Mouse (Mus musculus) intestine, postnatal 0 days (tissue): ENCODE data around the gene Slc25a22. TPM values are rescaled to one million over a fixed set of nuclear protein-coding genes. Genes with fewer than 3 reads are reported as not detected.

ENCODE experiments used
- ATAC-seq: fragments of 200-750 bp; cut with Nextera tagmentation; 2 replicates; pipeline ENCODE4 v1.8.0; 2017; ENCODE audit warnings: mild to moderate bottlenecking, moderate TSS enrichment, moderate library complexity
- H3K27ac ChIP-seq: fragments of 300-500 bp; sonication (generic); 2 replicates; pipeline ENCODE4 v1.5.1; 2014; ENCODE audit warnings: mild to moderate bottlenecking, low read depth, low read length, moderate library complexity
- H3K27me3 ChIP-seq: fragments of 300-500 bp; sonication (generic); replicated peaks from 2 replicates; pipeline ENCODE4 v1.6.1; 2014; ENCODE audit warnings: low read length, mixed read lengths; ENCODE audit not compliant: control insufficient read depth, insufficient read depth
- H3K36me3 ChIP-seq: fragments of 300-500 bp; sonication (generic); 2 replicates; pipeline ENCODE4 v1.6.1; 2014; ENCODE audit warnings: mild to moderate bottlenecking, moderate library complexity; ENCODE audit not compliant: control insufficient read depth, insufficient read depth
- H3K4me1 ChIP-seq: fragments of 300-500 bp; sonication (generic); replicated peaks from 2 replicates; pipeline ENCODE4 v1.6.1; 2014; ENCODE audit warnings: antibody characterized with exemption, low read length, mixed read lengths; ENCODE audit not compliant: control insufficient read depth, insufficient read depth
- H3K4me2 ChIP-seq: fragments of 300-500 bp; sonication (generic); replicated peaks from 2 replicates; pipeline ENCODE4 v1.6.1; 2014; ENCODE audit warnings: low read depth, mild to moderate bottlenecking, moderate library complexity
- H3K4me3 ChIP-seq: fragments of 300-500 bp; sonication (generic); 2 replicates; pipeline ENCODE4 v1.5.1; 2014; ENCODE audit warnings: low read depth, low read length
- H3K9ac ChIP-seq: fragments of 300-500 bp; sonication (generic); 2 replicates; pipeline ENCODE4 v1.6.1; 2014; ENCODE audit warnings: mild to moderate bottlenecking, low read depth, low read length
- H3K9me3 ChIP-seq: fragments of 300-500 bp; sonication (generic); 2 replicates; pipeline ENCODE4 v1.6.1; 2016; ENCODE audit warnings: mixed run types; ENCODE audit not compliant: control insufficient read depth
- CTCF ChIP-seq: sonication (generic); IDR thresholded peaks from 2 replicates; pipeline ENCODE4 v1.5.1; 2016; ENCODE audit warnings: low read depth, mild to moderate bottlenecking, control low read depth, antibody characterized with exemption, moderate library complexity
- WGBS: fragments of 180-500 bp; shearing (Covaris S2); extraction: QIAGEN DNeasy Blood & Tissue Kit; methylation state at CpG from one replicate; pipeline ENCODE4 v1.1.7; 2014; 5-methylcytosine and 5-hydroxymethylcytosine counted together
- polyA plus RNA-seq: library from polyadenylated mRNA; unstranded; fragments of >200 nt; fragmentation: Nextera tagmentation; extraction: Ambion mirVana; gene quantifications from 2 replicates; pipeline ENCODE4 v1.2.1, GENCODE M21; 2015

Slc25a22 gene
- polyA plus RNA-seq, 1 experiment from 2014 or later = 67.7 TPM

DNA sequence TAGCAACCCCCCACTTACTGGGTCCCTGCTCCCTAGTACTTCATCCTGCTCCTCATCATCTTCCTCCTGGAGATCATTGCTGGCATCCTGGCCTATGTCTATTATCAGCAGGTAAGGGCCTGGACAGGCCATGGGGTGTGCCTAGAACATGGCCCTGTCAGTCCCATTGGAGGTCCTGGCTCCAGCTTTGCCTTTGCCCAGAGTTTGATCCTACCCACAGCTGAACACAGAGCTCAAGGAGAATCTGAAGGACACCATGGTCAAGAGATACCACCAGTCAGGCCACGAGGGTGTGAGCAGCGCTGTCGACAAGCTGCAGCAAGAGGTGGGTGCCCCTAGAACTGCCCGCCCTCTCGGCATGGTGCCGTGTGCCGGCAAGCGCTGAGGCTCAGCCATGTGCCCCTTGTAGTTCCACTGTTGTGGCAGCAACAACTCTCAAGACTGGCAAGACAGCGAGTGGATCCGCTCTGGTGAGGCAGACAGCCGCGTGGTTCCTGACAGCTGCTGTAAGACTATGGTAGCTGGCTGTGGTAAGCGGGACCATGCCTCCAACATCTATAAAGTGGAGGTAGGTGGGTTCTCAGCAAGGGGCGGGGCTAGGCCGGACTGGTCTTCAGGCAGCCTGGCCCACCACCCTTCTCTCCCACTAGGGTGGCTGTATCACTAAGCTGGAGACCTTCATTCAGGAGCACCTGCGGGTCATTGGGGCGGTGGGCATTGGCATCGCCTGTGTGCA, 32.4 kb upstream of the Slc25a22 start:
- no peak overlapping the region for H3K9ac ChIP-seq
- no peak overlapping the region for H3K4me3 ChIP-seq
- WGBS = 93% methylated on average over 18 of the region's 18 CpGs
- no peak for ATAC-seq
- 0 out of 2 replicates have a peak, but pooled peaks cover under 1% of the 10 kb centered on the region for H3K27me3 ChIP-seq
- H3K36me3 ChIP-seq = peaks cover 31% of the 10 kb centered on the region
- peaks cover 20% of the 10 kb centered on the region for H3K4me1 ChIP-seq
- TF ChIP-seq CTCF = no peak
- H3K9me3 ChIP-seq = no peaks in the 10 kb centered on the region
- H3K4me2 ChIP-seq = no peak overlapping the region
- H3K27ac ChIP-seq = peak overlapping the region; percentile 73; the same call in 1 of the 2 replicates

DNA sequence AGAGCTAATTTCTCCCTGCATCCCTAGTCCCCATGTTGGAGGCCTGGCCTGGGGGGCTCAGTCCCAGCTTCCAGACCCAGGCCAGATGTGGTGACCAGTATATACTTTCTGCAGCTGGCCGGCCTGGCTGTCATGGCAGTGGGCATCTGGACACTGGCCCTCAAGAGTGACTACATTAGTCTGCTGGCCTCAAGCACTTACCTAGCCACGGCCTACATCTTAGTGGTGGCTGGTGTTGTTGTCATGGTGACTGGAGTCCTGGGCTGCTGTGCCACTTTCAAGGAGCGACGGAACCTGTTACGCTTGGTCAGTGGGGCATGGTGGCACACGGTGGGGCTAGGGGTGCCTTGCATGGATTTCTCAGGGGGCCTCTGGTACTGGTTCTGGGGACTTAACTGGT, 31.7 kb upstream of the Slc25a22 start:
- no peak for ATAC-seq

DNA sequence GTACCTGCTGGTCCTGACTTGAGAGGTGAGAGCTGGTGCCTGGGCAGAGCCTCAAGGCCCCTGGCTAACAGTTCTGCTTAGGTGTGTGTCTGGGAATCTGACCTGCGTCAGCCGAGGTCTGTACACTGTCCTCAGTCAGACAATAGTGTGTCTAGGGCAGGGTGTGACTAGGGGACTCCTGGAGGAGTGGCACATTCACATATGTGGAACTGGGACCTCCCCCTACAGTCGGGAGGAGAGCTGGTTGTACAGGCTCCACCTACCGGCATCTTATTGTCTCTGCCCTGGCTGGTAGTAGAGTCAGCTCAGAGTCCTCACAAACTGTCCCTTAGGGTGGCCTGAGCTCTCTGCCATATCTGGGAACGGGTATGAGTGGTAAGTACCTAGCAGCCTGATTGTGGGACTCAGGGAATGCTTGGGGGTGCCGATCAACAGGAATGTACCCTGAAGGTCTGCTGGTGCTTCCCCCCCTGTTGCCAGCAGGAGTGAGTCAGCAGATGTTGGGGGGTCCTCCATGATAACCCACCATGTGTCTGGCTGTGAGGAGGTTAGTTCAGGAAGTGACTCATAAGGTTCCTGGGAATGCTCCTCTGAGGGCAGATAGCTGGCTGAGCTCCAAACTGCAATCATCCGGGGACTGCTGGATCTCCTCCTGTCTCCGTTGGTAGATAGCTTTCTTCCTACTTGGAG, 31.0 kb upstream of the Slc25a22 start:
- 3% methylated on average over 8 of the region's 8 CpGs for WGBS
- TF ChIP-seq CTCF = peak; percentile 75
- Histone ChIP-seq H3K9me3 (no peaks in the 10 kb centered on the region), H3K9ac (peak overlapping the region; percentile 67), H3K4me3 (peak overlapping the region; percentile 66), H3K27me3 (peaks cover 11% of the 10 kb centered on the region), H3K4me2 (peak overlapping the region; percentile 80), H3K27ac (peak overlapping the region; percentile 73), H3K36me3 (peaks cover 31% of the 10 kb centered on the region), H3K4me1 (peaks cover 14% of the 10 kb centered on the region)
- ATAC-seq = peak; percentile 69

More for the DNA sequence above, 31.7 kb upstream of the Slc25a22 start:
- Histone ChIP-seq H3K27me3 (peaks cover 8% of the 10 kb centered on the region), H3K4me1 (peaks cover 18% of the 10 kb centered on the region), H3K9ac (peak overlapping the region; percentile 26; the same call in 1 of the 2 replicates), H3K27ac (peak overlapping the region; percentile 73), H3K4me3 (peak overlapping the region; percentile 66; the same call in 1 of the 2 replicates), H3K9me3 (no peaks in the 10 kb centered on the region), H3K4me2 (peak overlapping the region; percentile 80), H3K36me3 (peaks cover 31% of the 10 kb centered on the region)
- 83% methylated on average over 6 of the region's 6 CpGs for WGBS
- TF ChIP-seq CTCF = no peak

DNA sequence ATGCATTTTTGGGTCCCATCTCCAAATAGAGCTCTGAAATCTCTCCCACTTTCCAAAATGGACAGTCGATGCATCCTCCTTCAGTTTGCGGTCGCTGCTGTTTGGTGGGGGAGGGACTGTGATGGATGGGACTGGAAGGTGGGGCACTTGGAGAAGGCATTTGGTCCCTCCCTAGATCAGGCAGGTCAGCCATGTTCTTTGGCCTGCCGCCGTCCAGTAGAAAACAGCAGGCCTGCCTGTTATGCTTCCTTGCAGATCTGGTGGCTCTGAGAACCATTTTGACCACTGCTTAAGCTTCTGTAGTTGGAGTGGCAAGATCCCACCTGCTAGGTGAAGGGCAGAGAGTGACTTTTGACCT, 30.5 kb upstream of the Slc25a22 start:
- no peak for TF ChIP-seq CTCF

DNA sequence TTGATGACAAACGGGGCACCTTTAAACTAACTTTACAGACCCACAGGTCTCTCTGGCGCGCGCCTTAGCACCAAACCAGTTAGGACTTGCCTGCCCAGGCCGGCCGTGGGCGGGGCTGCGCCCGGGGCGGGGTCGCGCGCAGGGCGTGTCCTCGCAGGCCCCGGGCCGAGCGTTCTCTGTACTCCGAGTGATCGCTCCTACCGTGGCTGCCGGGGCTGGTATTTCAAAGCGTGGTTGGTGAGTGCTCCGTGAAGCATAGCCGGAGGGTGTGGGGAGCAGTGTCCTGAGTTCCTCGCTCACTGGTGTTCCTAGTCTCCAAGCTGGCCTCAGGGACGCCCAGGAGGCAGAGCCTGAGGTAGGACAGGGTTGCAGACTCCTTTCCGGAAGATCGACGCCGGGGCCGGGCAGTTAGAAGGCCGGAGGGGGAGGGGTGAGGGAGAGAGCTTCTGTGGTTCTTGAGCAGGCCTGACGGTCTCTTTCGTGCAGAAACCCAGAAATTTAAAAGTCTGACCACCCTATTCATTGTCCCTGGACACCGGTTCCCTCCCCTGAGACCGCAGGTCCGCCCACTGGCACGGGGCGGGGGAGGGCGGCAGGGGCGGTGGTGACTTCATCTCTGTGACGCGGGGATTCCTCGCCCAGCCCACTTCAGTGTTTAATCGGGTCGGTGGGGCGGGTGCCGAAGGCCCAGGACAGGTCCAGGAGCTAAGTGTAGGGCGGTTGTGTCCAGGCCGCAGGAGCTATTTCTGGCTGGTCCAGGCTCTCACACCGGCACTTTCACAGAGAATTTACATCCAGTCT, 29.7 kb upstream of the Slc25a22 start, which contains the start of gene Cd151:
Gene Cd151 (plus strand): TSS at position 163 of the 801 bp plus-strand sequence.
- Histone ChIP-seq H3K4me1 (peaks cover 14% of the 10 kb centered on the region), H3K27ac (peak within 1 kb of the TSS; percentile 73)
- WGBS = 1% methylated on average over 47 of the region's 52 CpGs

More for the DNA sequence above, 30.5 kb upstream of the Slc25a22 start:
- H3K36me3 ChIP-seq = peaks cover 31% of the 10 kb centered on the region
- peak overlapping the region; percentile 67 for H3K9ac ChIP-seq
- H3K27ac ChIP-seq = peak overlapping the region; percentile 73
- ATAC-seq = peak; percentile 5; the same call in 1 of the 2 replicates
- peak overlapping the region; percentile 66 for H3K4me3 ChIP-seq
- H3K9me3 ChIP-seq = no peaks in the 10 kb centered on the region
- H3K27me3 ChIP-seq = peaks cover 11% of the 10 kb centered on the region
- 10% methylated on average over 5 of the region's 5 CpGs for WGBS
- peaks cover 14% of the 10 kb centered on the region for H3K4me1 ChIP-seq
- peak overlapping the region; percentile 80 for H3K4me2 ChIP-seq

More for the DNA sequence above, 29.7 kb upstream of the Slc25a22 start, which contains the start of gene Cd151:
- Histone ChIP-seq H3K9me3 (no peaks in the 10 kb centered on the region), H3K4me2 (peak within 1 kb of the TSS; percentile 80), H3K9ac (peak within 1 kb of the TSS; percentile 67), H3K36me3 (peaks cover 26% of the 10 kb centered on the region), H3K4me3 (peak within 1 kb of the TSS; percentile 66), H3K27me3 (peaks cover 11% of the 10 kb centered on the region)
- no peak for TF ChIP-seq CTCF
- ATAC-seq = peak; percentile 70
